Mouse (Mus musculus): ENCODE measurements around the gene Slc2a9.

Slc2a9 gene

GRCm38 (mm10) chr5:38305241-38305640 lies 197.7 kb downstream of the Slc2a9 start:
- no peak for DNase-seq (ENCODE audit: extremely low read depth, insufficient read length, low spot score)

GRCm38 (mm10) chr5:38302651-38303050 lies 200.3 kb downstream of the Slc2a9 start:
- no peak for DNase-seq (ENCODE audit: extremely low read depth, insufficient read length, low spot score)

- no peak for DNase-seq (ENCODE audit: extremely low read depth, insufficient read length, low spot score)
These were observed 201.1 kb downstream of the Slc2a9 start for GRCm38 (mm10) chr5:38301761-38302411.

Data from 3134 (cell line).